Mouse (Mus musculus) small intestine, adult 2 months (tissue): ENCODE results near the gene Zswim8. TPM values are rescaled to one million over a fixed set of nuclear protein-coding genes. Genes with fewer than 3 reads are reported as not detected.

Experiments
- H3K27ac ChIP-seq: fragments of 200-500 bp; 2 replicates; pipeline ENCODE4 v1.5.1; 2012; ENCODE audit warnings: low read depth, low read length, control low read depth, inconsistent platforms; ENCODE audit not compliant: insufficient read depth
- H3K27me3 ChIP-seq: fragments of 200-500 bp; 2 replicates; pipeline ENCODE4 v1.6.1; 2012; ENCODE audit warnings: mild to moderate bottlenecking, moderate library complexity, low read length, inconsistent platforms; ENCODE audit not compliant: control insufficient read depth, insufficient read depth
- H3K36me3 ChIP-seq: fragments of 200-500 bp; 2 replicates; pipeline ENCODE4 v1.6.1; 2012; ENCODE audit warnings: mild to moderate bottlenecking, low read length, control low read depth, inconsistent platforms; ENCODE audit not compliant: control insufficient read depth, insufficient read depth
- H3K4me1 ChIP-seq: fragments of 200-500 bp; 2 replicates; pipeline ENCODE4 v1.6.1; 2012; ENCODE audit warnings: low read length, inconsistent platforms, mixed read lengths; ENCODE audit not compliant: control insufficient read depth, insufficient read depth, insufficient read length
- H3K4me3 ChIP-seq: fragments of 200-500 bp; 2 replicates; pipeline ENCODE4 v1.5.1; 2012; ENCODE audit warnings: low read depth, mild to moderate bottlenecking, control low read depth, inconsistent platforms, low read length, moderate library complexity
- CTCF ChIP-seq: fragments of 200-500 bp; IDR thresholded peaks from 2 replicates; pipeline ENCODE4 v1.5.1; 2012; ENCODE audit warnings: low read depth, mild to moderate bottlenecking, control low read depth, inconsistent platforms, low read length, moderate library complexity, mixed read lengths; ENCODE audit not compliant: insufficient replicate concordance, insufficient read length; ENCODE audit errors: extremely low read depth
- POLR2A ChIP-seq: fragments of 200-500 bp; IDR thresholded peaks from 2 replicates; pipeline ENCODE4 v1.6.1; 2012; ENCODE audit warnings: low read depth, mild to moderate bottlenecking, control low read depth, inconsistent platforms, low read length, moderate library complexity
- WGBS: fragments of 180-500 bp; shearing (Covaris S2); methylation state at CpG from one replicate; pipeline ENCODE4 v1.1.7; 2018; 5-methylcytosine and 5-hydroxymethylcytosine counted together
- polyA plus RNA-seq: library from polyadenylated mRNA; depleted of rRNA; stranded (reverse); fragments of >200 nt; gene quantifications from 2 replicates; pipeline ENCODE4 v1.2.3, GENCODE M21; 2012

Zswim8 gene
- polyA plus RNA-seq, 1 experiment = 182 TPM

- 90% methylated on average over 10 of the region's 10 CpGs for WGBS
- no peaks in the 10 kb centered on the region for H3K27me3 ChIP-seq
- H3K36me3 ChIP-seq = peaks cover 50% of the 10 kb centered on the region
- H3K27ac ChIP-seq = no peak overlapping the region
- TF ChIP-seq CTCF (no peak), POLR2A (no peak)
- H3K4me3 ChIP-seq = no peak overlapping the region
- peaks cover 9% of the 10 kb centered on the region for H3K4me1 ChIP-seq
Observed at GRCm38 (mm10) chr14:20693589-20694101, 13.7 kb upstream of the Zswim8 start.

GRCm38 (mm10) chr14:20694185-20694883 is 13.0 kb upstream of the Zswim8 start:
- no peaks in the 10 kb centered on the region for H3K27me3 ChIP-seq
- H3K27ac ChIP-seq = no peak overlapping the region; the same call in 1 of the 2 replicates
- H3K4me1 ChIP-seq = peaks cover 9% of the 10 kb centered on the region
- TF ChIP-seq CTCF = no peak
- TF ChIP-seq POLR2A = no peak
- H3K36me3 ChIP-seq = peaks cover 43% of the 10 kb centered on the region
- peak overlapping the region; percentile 82 for H3K4me3 ChIP-seq
- 39% methylated on average over 13 of the region's 13 CpGs for WGBS

GRCm38 (mm10) chr14:20694884-20695760 is 12.2 kb upstream of the Zswim8 start, which contains the start of gene Fut11:
Gene Fut11 (plus strand): TSS chr14:20694968.
- under 1% methylated on average over 110 of the region's 111 CpGs for WGBS
- H3K27ac ChIP-seq = peak within 1 kb of the TSS; percentile 84
- peak within 1 kb of the TSS; percentile 82 for H3K4me3 ChIP-seq
- peaks cover 9% of the 10 kb centered on the region for H3K4me1 ChIP-seq
- TF ChIP-seq CTCF (no peak), POLR2A (peak; percentile 44; the same call in 1 of the 2 replicates)
- H3K36me3 ChIP-seq = peaks cover 35% of the 10 kb centered on the region
- H3K27me3 ChIP-seq = no peaks in the 10 kb centered on the region

- Histone ChIP-seq H3K4me1 (peaks cover 11% of the 10 kb centered on the region), H3K36me3 (peaks cover 29% of the 10 kb centered on the region), H3K27me3 (no peaks in the 10 kb centered on the region), H3K27ac (peak overlapping the region; percentile 39; the same call in 1 of the 2 replicates), H3K4me3 (peak overlapping the region; percentile 82)
- 14% methylated on average over 27 of the region's 27 CpGs for WGBS
- TF ChIP-seq CTCF = no peak
- 0 out of 2 replicates have a peak, but pooled peaks have one; percentile 2 for TF ChIP-seq POLR2A
Observed at GRCm38 (mm10) chr14:20695761-20696520, 11.4 kb upstream of the Zswim8 start.

GRCm38 (mm10) chr14:20696986-20697385 is 10.4 kb upstream of the Zswim8 start:
- Histone ChIP-seq H3K36me3 (peaks cover 19% of the 10 kb centered on the region), H3K4me1 (peaks cover 11% of the 10 kb centered on the region), H3K4me3 (no peak overlapping the region), H3K27ac (no peak overlapping the region), H3K27me3 (no peaks in the 10 kb centered on the region)
- WGBS = 27% methylated on average over 1 of the region's 1 CpGs
- TF ChIP-seq POLR2A = no peak
- peak; percentile 33; the same call in 1 of the 2 replicates for TF ChIP-seq CTCF

- 67% methylated on average over 2 of the region's 2 CpGs for WGBS
- Histone ChIP-seq H3K36me3 (peaks cover 8% of the 10 kb centered on the region), H3K4me3 (no peak overlapping the region), H3K4me1 (peaks cover 11% of the 10 kb centered on the region), H3K27me3 (no peaks in the 10 kb centered on the region), H3K27ac (no peak overlapping the region)
- no peak for TF ChIP-seq POLR2A
- TF ChIP-seq CTCF = no peak
Observed at GRCm38 (mm10) chr14:20698515-20698914, 8.8 kb upstream of the Zswim8 start.

GRCm38 (mm10) chr14:20700362-20700761 is 7.0 kb upstream of the Zswim8 start:
- Histone ChIP-seq H3K4me1 (peaks cover 11% of the 10 kb centered on the region), H3K27ac (no peak overlapping the region), H3K36me3 (no peaks in the 10 kb centered on the region; the same call in 1 of the 2 replicates), H3K27me3 (no peaks in the 10 kb centered on the region), H3K4me3 (no peak overlapping the region)
- WGBS = 67% methylated on average over 3 of the region's 3 CpGs
- TF ChIP-seq CTCF = no peak
